Mouse (Mus musculus) stomach, embryonic 15.5 days (tissue): ENCODE results near the gene Mmp9. TPM values are rescaled to one million over a fixed set of nuclear protein-coding genes. Genes with fewer than 3 reads are reported as not detected.

Experiments
- ATAC-seq: fragments of 200-750 bp; cut with Nextera tagmentation; 2 replicates; pipeline ENCODE4 v1.8.0; 2017; ENCODE audit warnings: low read depth, moderate number of reproducible peaks, moderate TSS enrichment; ENCODE audit not compliant: insufficient read depth, low FRiP score
- H3K27ac ChIP-seq: fragments of 300-500 bp; sonication (generic); 2 replicates; pipeline ENCODE4 v1.5.1; 2015; ENCODE audit warnings: mild to moderate bottlenecking, inconsistent platforms
- H3K27me3 ChIP-seq: fragments of 300-500 bp; sonication (generic); replicated peaks from 2 replicates; pipeline ENCODE4 v1.6.1; 2015; ENCODE audit warnings: inconsistent platforms
- H3K36me3 ChIP-seq: fragments of 300-500 bp; sonication (generic); 2 replicates; pipeline ENCODE4 v1.6.1; 2015; ENCODE audit warnings: inconsistent platforms
- H3K4me1 ChIP-seq: fragments of 300-500 bp; sonication (generic); 2 replicates; pipeline ENCODE4 v1.6.1; 2015; ENCODE audit warnings: inconsistent platforms
- H3K4me2 ChIP-seq: fragments of 300-500 bp; sonication (generic); 2 replicates; pipeline ENCODE4 v1.6.1; 2015; ENCODE audit warnings: mild to moderate bottlenecking, inconsistent platforms
- H3K4me3 ChIP-seq: fragments of 300-500 bp; sonication (generic); replicated peaks from 2 replicates; pipeline ENCODE4 v1.5.1; 2015; ENCODE audit warnings: inconsistent platforms
- H3K9ac ChIP-seq: fragments of 300-500 bp; sonication (generic); 2 replicates; pipeline ENCODE4 v1.6.1; 2015; ENCODE audit warnings: inconsistent platforms
- H3K9me3 ChIP-seq: fragments of 300-500 bp; sonication (generic); 2 replicates; pipeline ENCODE4 v1.6.1; 2016; ENCODE audit warnings: inconsistent platforms
- WGBS: fragments of 180-500 bp; shearing (Covaris S2); methylation state at CpG from one replicate; pipeline ENCODE4 v1.1.7; 2015; 5-methylcytosine and 5-hydroxymethylcytosine counted together
- polyA plus RNA-seq: library from polyadenylated mRNA; unstranded; fragments of >200 nt; fragmentation: Nextera tagmentation; extraction: Ambion mirVana; gene quantifications from 2 replicates; pipeline ENCODE4 v1.2.1, GENCODE M21; 2015

Mmp9 gene
- polyA plus RNA-seq, 1 experiment from 2014 or later = 5.3 TPM

GRCm38 (mm10) chr2:164997721-164998428 lies 57.3 kb downstream of the Mmp9 start:
- H3K9ac ChIP-seq = no peak overlapping the region
- H3K4me2 ChIP-seq = peak overlapping the region; percentile 71
- no peaks in the 10 kb centered on the region for H3K9me3 ChIP-seq
- H3K36me3 ChIP-seq = peaks cover 23% of the 10 kb centered on the region
- no peak overlapping the region for H3K27ac ChIP-seq
- peak overlapping the region; percentile 33 for H3K4me3 ChIP-seq
- peaks cover 21% of the 10 kb centered on the region for H3K4me1 ChIP-seq
- peaks cover 30% of the 10 kb centered on the region for H3K27me3 ChIP-seq
- ATAC-seq = no peak
- WGBS = 1% methylated on average over 52 of the region's 52 CpGs

- Histone ChIP-seq H3K4me2 (no peak overlapping the region), H3K4me3 (no peak overlapping the region), H3K9me3 (no peaks in the 10 kb centered on the region), H3K36me3 (peaks cover 56% of the 10 kb centered on the region), H3K9ac (no peak overlapping the region), H3K27ac (no peak overlapping the region), H3K4me1 (peaks cover 20% of the 10 kb centered on the region), H3K27me3 (peaks cover 21% of the 10 kb centered on the region)
- WGBS = 91% methylated on average over 13 of the region's 13 CpGs
- no peak for ATAC-seq
Measured at GRCm38 (mm10) chr2:165001958-165002357, 61.4 kb downstream of the Mmp9 start.

- no peak overlapping the region for H3K27ac ChIP-seq
- H3K4me2 ChIP-seq = no peak overlapping the region
- peaks cover 8% of the 10 kb centered on the region for H3K4me1 ChIP-seq
- no peaks in the 10 kb centered on the region for H3K9me3 ChIP-seq
- peaks cover 10% of the 10 kb centered on the region for H3K27me3 ChIP-seq
- 86% methylated on average over 3 of the region's 3 CpGs for WGBS
- no peak for ATAC-seq
- H3K9ac ChIP-seq = no peak overlapping the region
- no peak overlapping the region for H3K4me3 ChIP-seq
- H3K36me3 ChIP-seq = peaks cover 68% of the 10 kb centered on the region
Measured at GRCm38 (mm10) chr2:165003108-165003507, 62.5 kb downstream of the Mmp9 start.

GRCm38 (mm10) chr2:165004237-165004636 lies 63.7 kb downstream of the Mmp9 start:
- peaks cover 77% of the 10 kb centered on the region for H3K36me3 ChIP-seq
- H3K4me1 ChIP-seq = no peaks in the 10 kb centered on the region
- no peak overlapping the region for H3K4me3 ChIP-seq
- ATAC-seq = no peak
- no peak overlapping the region for H3K4me2 ChIP-seq
- 88% methylated on average over 10 of the region's 10 CpGs for WGBS
- H3K9ac ChIP-seq = no peak overlapping the region
- no peak overlapping the region for H3K27ac ChIP-seq
- no peaks in the 10 kb centered on the region for H3K27me3 ChIP-seq
- no peaks in the 10 kb centered on the region for H3K9me3 ChIP-seq

Other genes with a start within 250 kb of the Mmp9 start
- gene Spint4, start 242.3 kb upstream of the Mmp9 start, polyA plus RNA-seq = not detected in 2 replicates
- gene Spint5, start 225.5 kb upstream of the Mmp9 start, polyA plus RNA-seq = not detected in 2 replicates
- 2.2 and 2.3 TPM in 2 replicates for gene Wfdc3, start 194.8 kb upstream of the Mmp9 start, polyA plus RNA-seq
- 60.9 and 64.7 TPM in 2 replicates for gene Dnttip1, start 194.8 kb upstream of the Mmp9 start, polyA plus RNA-seq
- 428 and 438 TPM in 2 replicates for gene Ube2c, start 170.9 kb upstream of the Mmp9 start, polyA plus RNA-seq
- 8.1 and 16.8 TPM in 2 replicates for gene Tnnc2, start 160.8 kb upstream of the Mmp9 start, polyA plus RNA-seq
- 24.6 and 24.8 TPM in 2 replicates for gene Snx21, start 155.0 kb upstream of the Mmp9 start, polyA plus RNA-seq
- 21.9 and 22.9 TPM in 2 replicates for gene Acot8, start 135.9 kb upstream of the Mmp9 start, polyA plus RNA-seq
- gene Zswim3, start 135.7 kb upstream of the Mmp9 start, polyA plus RNA-seq = 7.9 and 8.5 TPM in 2 replicates
- 13.1 and 13.5 TPM in 2 replicates for gene Zswim1, start 118.1 kb upstream of the Mmp9 start, polyA plus RNA-seq
- not detected in 2 replicates for gene Spata25, start 112.2 kb upstream of the Mmp9 start, polyA plus RNA-seq
- gene Ctsa, start 107.9 kb upstream of the Mmp9 start, polyA plus RNA-seq = 132 and 159 TPM in 2 replicates
- 6.2 and 6.9 TPM in 2 replicates for gene Neurl2, start 107.3 kb upstream of the Mmp9 start, polyA plus RNA-seq
- 43.9 and 48.5 TPM in 2 replicates for gene Pltp, start 83.1 kb upstream of the Mmp9 start, polyA plus RNA-seq
- gene Pcif1, start 61.5 kb upstream of the Mmp9 start, polyA plus RNA-seq = 64.7 and 70.9 TPM in 2 replicates
- gene Zfp335, start 29.0 kb upstream of the Mmp9 start, polyA plus RNA-seq = 10.6 and 12.1 TPM in 2 replicates
- 1.0 and 1.4 TPM in 2 replicates for gene Slc12a5, start 20.0 kb downstream of the Mmp9 start, polyA plus RNA-seq
- gene Ncoa5, start 94.1 kb downstream of the Mmp9 start, polyA plus RNA-seq = 58.6 and 60.6 TPM in 2 replicates
- 7.1 TPM in 2 replicates for gene Cd40, start 114.8 kb downstream of the Mmp9 start, polyA plus RNA-seq
- gene 1700025C18Rik, start 150.0 kb downstream of the Mmp9 start, polyA plus RNA-seq = not detected in 2 replicates